Mouse (Mus musculus) forebrain, postnatal 0 days (tissue): ENCODE data around the gene Peli2. TPM values are rescaled to one million over a fixed set of nuclear protein-coding genes. Genes with fewer than 3 reads are reported as not detected.

Source experiments
- ATAC-seq: fragments of 200-750 bp; cut with Nextera tagmentation; 2 replicates; pipeline ENCODE4 v1.8.0; 2017; ENCODE audit warnings: mild to moderate bottlenecking, moderate library complexity
- DNase-seq: peaks from one replicate; pipeline ENCODE4 v3.0.0-alpha.2; 2015
- H3K27ac ChIP-seq: fragments of 300-500 bp; sonication (generic); 2 replicates; pipeline ENCODE4 v1.5.1; 2014; ENCODE audit warnings: low read depth, mild to moderate bottlenecking, antibody characterized with exemption, low read length, moderate library complexity, mixed read lengths
- H3K27me3 ChIP-seq: fragments of 300-500 bp; sonication (generic); 2 replicates; pipeline ENCODE4 v1.6.1; 2014; ENCODE audit warnings: mild to moderate bottlenecking, low read length, mixed read lengths; ENCODE audit not compliant: insufficient read depth
- H3K36me3 ChIP-seq: fragments of 300-500 bp; sonication (generic); 2 replicates; pipeline ENCODE4 v1.6.1; 2014; ENCODE audit warnings: mild to moderate bottlenecking, moderate library complexity; ENCODE audit not compliant: insufficient read depth
- H3K4me1 ChIP-seq: fragments of 300-500 bp; sonication (generic); 2 replicates; pipeline ENCODE4 v1.6.1; 2014; ENCODE audit warnings: antibody characterized with exemption; ENCODE audit not compliant: insufficient read depth
- H3K4me2 ChIP-seq: fragments of 300-500 bp; sonication (generic); 2 replicates; pipeline ENCODE4 v1.6.1; 2014; ENCODE audit warnings: low read depth, mild to moderate bottlenecking, moderate library complexity
- H3K4me3 ChIP-seq: fragments of 300-500 bp; sonication (generic); 2 replicates; pipeline ENCODE4 v1.5.1; 2014; ENCODE audit warnings: low read depth, low read length, mixed read lengths
- H3K9ac ChIP-seq: fragments of 300-500 bp; sonication (generic); 2 replicates; pipeline ENCODE4 v1.6.1; 2014; ENCODE audit warnings: mild to moderate bottlenecking
- H3K9me3 ChIP-seq: fragments of 300-500 bp; sonication (generic); 2 replicates; pipeline ENCODE4 v1.6.1; 2016; ENCODE audit warnings: low read length
- CTCF ChIP-seq: sonication (generic); IDR thresholded peaks from 2 replicates; pipeline ENCODE4 v1.5.1; 2016; ENCODE audit warnings: antibody characterized with exemption, control low read depth, low read depth
- WGBS: fragments of 180-500 bp; shearing (Covaris S2); extraction: QIAGEN DNeasy Blood & Tissue Kit; methylation state at CpG from one replicate; pipeline ENCODE4 v1.1.7; 2014; 5-methylcytosine and 5-hydroxymethylcytosine counted together
- polyA plus RNA-seq: library from polyadenylated mRNA; unstranded; fragments of >200 nt; fragmentation: Nextera tagmentation; extraction: Ambion mirVana; gene quantifications from 2 replicates; pipeline ENCODE4 v1.2.1, GENCODE M21; 2015
- total RNA-seq: library from RNA; depleted of rRNA; stranded (reverse); fragments of >200 nt; gene quantifications from 2 replicates; pipeline ENCODE4 v1.2.3, GENCODE M21; 2014

The Peli2 gene
- total and polyA plus RNA-seq, 2 experiments from 2014 or later: 6.6 to 16.4 TPM

DNA sequence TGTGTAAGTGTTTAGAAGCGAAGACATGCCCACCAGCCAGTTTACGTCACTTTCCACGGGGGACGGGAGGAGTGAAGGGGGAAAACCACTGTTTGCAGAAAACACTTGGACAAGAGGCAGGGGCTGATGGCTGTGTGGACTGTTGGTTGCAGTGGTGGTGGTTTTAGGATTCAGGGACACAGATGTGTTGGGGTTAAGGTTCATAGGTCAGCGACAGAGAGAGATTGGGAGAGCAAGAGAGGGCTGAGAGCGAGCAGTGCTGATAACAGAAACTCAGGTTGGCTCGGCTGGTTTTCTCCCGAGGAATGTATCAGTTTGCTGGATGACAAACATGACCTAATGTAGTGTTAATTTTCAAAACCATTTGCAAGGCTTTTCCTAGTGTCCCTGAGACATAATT, 80.8 kb downstream of the Peli2 start:
- DNase-seq (no peak), ATAC-seq (no peak)
- Histone ChIP-seq H3K36me3 (no peaks in the 10 kb centered on the region), H3K4me1 (peaks cover 5% of the 10 kb centered on the region; the same call in 1 of the 2 replicates), H3K27ac (no peak overlapping the region), H3K4me3 (no peak overlapping the region), H3K9ac (no peak overlapping the region), H3K4me2 (no peak overlapping the region), H3K9me3 (no peaks in the 10 kb centered on the region), H3K27me3 (no peaks in the 10 kb centered on the region)
- no peak for TF ChIP-seq CTCF
- WGBS: 91% methylated on average over 8 of the region's 8 CpGs

DNA sequence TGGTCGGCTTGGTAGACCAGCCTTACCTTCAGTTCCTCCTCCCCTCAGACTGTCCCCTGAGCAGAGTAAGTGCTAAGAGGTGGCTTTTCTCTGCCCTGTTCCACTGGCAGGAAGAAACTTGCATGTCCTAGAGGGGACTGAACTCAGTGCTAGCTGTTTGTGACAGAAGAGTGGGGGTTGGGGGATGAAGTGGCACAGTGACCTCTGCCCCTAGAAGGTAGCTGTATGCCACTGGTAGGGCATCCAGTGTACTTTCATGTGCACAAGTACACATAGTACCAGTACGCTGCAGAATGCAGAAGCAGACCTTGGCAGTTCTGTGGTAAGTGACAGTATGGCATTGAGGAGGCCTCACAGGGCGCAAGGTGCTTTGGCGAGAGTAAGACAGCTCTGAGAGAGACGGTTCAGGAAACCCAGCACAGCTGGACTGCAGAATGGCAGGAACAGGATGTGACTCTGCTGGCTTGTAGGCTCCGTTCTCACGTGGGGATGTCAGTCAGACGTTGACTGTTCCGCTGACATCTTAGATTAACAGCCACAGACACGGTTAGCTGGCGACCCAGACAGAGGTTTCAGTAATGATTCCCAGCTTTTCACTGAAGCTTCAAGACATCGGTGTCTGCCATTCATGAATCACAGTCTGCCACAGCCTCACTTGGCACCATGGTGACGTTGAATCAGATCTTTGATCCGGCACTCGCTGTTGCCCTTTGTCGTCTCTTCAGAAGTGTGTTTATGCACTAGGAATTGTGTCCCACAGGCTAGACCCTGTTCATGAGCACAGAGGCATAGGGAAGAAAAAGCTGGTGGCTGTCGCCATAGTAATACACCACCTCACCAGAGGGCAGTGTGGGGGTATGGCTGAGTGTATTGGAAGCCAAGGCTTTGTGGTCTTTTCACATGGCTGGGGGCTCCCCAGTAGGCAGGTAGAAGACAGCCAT, 81.7 kb downstream of the Peli2 start:
- no peak overlapping the region for H3K27ac ChIP-seq
- H3K9ac ChIP-seq: no peak overlapping the region
- no peak for DNase-seq
- H3K9me3 ChIP-seq: no peaks in the 10 kb centered on the region
- 0 out of 2 replicates have a peak, but pooled peaks have one; percentile 14 for TF ChIP-seq CTCF
- no peaks in the 10 kb centered on the region for H3K36me3 ChIP-seq
- WGBS: 45% methylated on average over 17 of the region's 17 CpGs
- no peak overlapping the region for H3K4me3 ChIP-seq
- H3K27me3 ChIP-seq: no peaks in the 10 kb centered on the region
- peaks cover 10% of the 10 kb centered on the region; the same call in 1 of the 2 replicates for H3K4me1 ChIP-seq
- H3K4me2 ChIP-seq: no peak overlapping the region
- ATAC-seq: peak; percentile 24

GRCm38 (mm10) chr14:48205044-48205443, 84.4 kb downstream of the Peli2 start:
- no peak overlapping the region for H3K27ac ChIP-seq
- H3K4me1 ChIP-seq: peaks cover 9% of the 10 kb centered on the region; the same call in 1 of the 2 replicates
- ATAC-seq (no peak), DNase-seq (no peak)
- 80% methylated on average over 10 of the region's 10 CpGs for WGBS
- no peak overlapping the region for H3K9ac ChIP-seq
- H3K27me3 ChIP-seq: no peaks in the 10 kb centered on the region
- no peak overlapping the region for H3K4me2 ChIP-seq
- H3K9me3 ChIP-seq: no peaks in the 10 kb centered on the region
- no peaks in the 10 kb centered on the region for H3K36me3 ChIP-seq
- no peak overlapping the region for H3K4me3 ChIP-seq
- no peak for TF ChIP-seq CTCF

GRCm38 (mm10) chr14:48205635-48206034, 85.0 kb downstream of the Peli2 start:
- H3K9ac ChIP-seq: no peak overlapping the region
- H3K4me1 ChIP-seq: peaks cover 9% of the 10 kb centered on the region; the same call in 1 of the 2 replicates
- 74% methylated on average over 11 of the region's 11 CpGs for WGBS
- H3K9me3 ChIP-seq: no peaks in the 10 kb centered on the region
- H3K36me3 ChIP-seq: no peaks in the 10 kb centered on the region
- ATAC-seq (no peak), DNase-seq (no peak)
- no peak overlapping the region for H3K27ac ChIP-seq
- no peaks in the 10 kb centered on the region for H3K27me3 ChIP-seq
- H3K4me3 ChIP-seq: no peak overlapping the region
- TF ChIP-seq CTCF: no peak
- H3K4me2 ChIP-seq: no peak overlapping the region

DNA sequence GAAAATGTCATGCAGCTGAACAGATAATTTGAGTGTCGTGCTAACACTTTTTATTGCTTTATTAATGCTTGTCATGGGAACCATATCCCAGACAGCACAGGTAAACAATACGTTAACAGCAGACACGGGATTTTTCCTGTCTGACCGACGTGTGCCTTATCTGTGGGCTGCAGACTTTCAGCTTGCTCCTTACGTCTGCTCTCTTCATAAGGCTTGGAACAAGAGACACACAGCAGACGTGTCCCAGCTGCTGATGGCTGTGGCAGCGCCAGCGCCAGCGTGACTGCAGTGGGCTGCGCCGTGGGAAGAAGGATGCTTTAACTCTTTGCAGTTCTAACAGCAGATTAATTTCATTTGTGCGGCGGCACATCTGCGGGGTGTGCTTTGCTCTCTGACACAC, 86.5 kb downstream of the Peli2 start:
- peak; percentile 83 for ATAC-seq
- Histone ChIP-seq H3K4me1 (peaks cover 9% of the 10 kb centered on the region; the same call in 1 of the 2 replicates), H3K36me3 (no peaks in the 10 kb centered on the region), H3K27ac (peak overlapping the region; percentile 59), H3K9ac (peak overlapping the region; percentile 18; the same call in 1 of the 2 replicates), H3K4me2 (peak overlapping the region; percentile 35), H3K27me3 (no peaks in the 10 kb centered on the region), H3K4me3 (peak overlapping the region; percentile 18), H3K9me3 (no peaks in the 10 kb centered on the region)
- 17% methylated on average over 15 of the region's 15 CpGs for WGBS
- TF ChIP-seq CTCF: no peak
- peak; percentile 83 for DNase-seq

- ATAC-seq: peak; percentile 82
- peaks cover 9% of the 10 kb centered on the region; the same call in 1 of the 2 replicates for H3K4me1 ChIP-seq
- peak overlapping the region; percentile 35; the same call in 1 of the 2 replicates for H3K4me2 ChIP-seq
- H3K27me3 ChIP-seq: no peaks in the 10 kb centered on the region
- H3K36me3 ChIP-seq: no peaks in the 10 kb centered on the region
- H3K27ac ChIP-seq: peak overlapping the region; percentile 59; the same call in 1 of the 2 replicates
- no peak overlapping the region for H3K9ac ChIP-seq
- H3K4me3 ChIP-seq: no peak overlapping the region
- peak; percentile 46 for DNase-seq
- WGBS: 55% methylated on average over 12 of the region's 12 CpGs
- TF ChIP-seq CTCF: no peak
- no peaks in the 10 kb centered on the region for H3K9me3 ChIP-seq
Measured at GRCm38 (mm10) chr14:48207746-48208640, 87.4 kb downstream of the Peli2 start.
